Mouse (Mus musculus) limb, embryonic 11.5 days (tissue): Measurements from ENCODE around the gene 4933428G20Rik. TPM values are rescaled to one million over a fixed set of nuclear protein-coding genes. Genes with fewer than 3 reads are reported as not detected.
A peak's percentile ranks its signal among the peaks of the same experiment; 100 is the strongest.

Experiments used
- ATAC-seq: fragments of 200-750 bp; cut with Nextera tagmentation; 2 replicates; pipeline ENCODE4 v1.8.0; 2017; ENCODE audit warnings: low read depth; ENCODE audit not compliant: insufficient number of reproducible peaks, low FRiP score, low TSS enrichment
- DNase-seq: peaks from one replicate; pipeline ENCODE4 v3.0.0-alpha.2; 2015; ENCODE audit warnings: low spot score
- H3K27ac ChIP-seq: fragments of 300-500 bp; sonication (generic); replicated peaks from 2 replicates; pipeline ENCODE4 v1.5.1; 2014; ENCODE audit warnings: low read depth, mild to moderate bottlenecking, low read length
- H3K27me3 ChIP-seq: fragments of 300-500 bp; sonication (generic); 2 replicates; pipeline ENCODE4 v1.6.1; 2014; ENCODE audit warnings: mild to moderate bottlenecking, low read length, mixed read lengths; ENCODE audit not compliant: control insufficient read depth, insufficient read depth
- H3K36me3 ChIP-seq: fragments of 300-500 bp; sonication (generic); 2 replicates; pipeline ENCODE4 v1.6.1; 2014; ENCODE audit warnings: mild to moderate bottlenecking, low read length, moderate library complexity, mixed read lengths; ENCODE audit not compliant: control insufficient read depth, insufficient read depth
- H3K4me1 ChIP-seq: fragments of 300-500 bp; sonication (generic); 2 replicates; pipeline ENCODE4 v1.6.1; 2014; ENCODE audit warnings: low read length, mixed read lengths; ENCODE audit not compliant: control insufficient read depth, insufficient read depth
- H3K4me2 ChIP-seq: fragments of 300-500 bp; sonication (generic); 2 replicates; pipeline ENCODE4 v1.6.1; 2014; ENCODE audit warnings: low read depth, mild to moderate bottlenecking, moderate library complexity; ENCODE audit not compliant: severe bottlenecking
- H3K4me3 ChIP-seq: fragments of 300-500 bp; sonication (generic); 2 replicates; pipeline ENCODE4 v1.5.1; 2014; ENCODE audit warnings: low read depth, low read length
- H3K9ac ChIP-seq: fragments of 300-500 bp; sonication (generic); 2 replicates; pipeline ENCODE4 v1.6.1; 2014; ENCODE audit warnings: mild to moderate bottlenecking, low read length
- H3K9me3 ChIP-seq: fragments of 300-500 bp; sonication (generic); 2 replicates; pipeline ENCODE4 v1.6.1; 2016; ENCODE audit warnings: low read length; ENCODE audit not compliant: control insufficient read depth
- WGBS: fragments of 180-500 bp; shearing (Covaris S2); extraction: QIAGEN DNeasy Blood & Tissue Kit; methylation state at CpG from one replicate; pipeline ENCODE4 v1.1.7; 2014; 5-methylcytosine and 5-hydroxymethylcytosine counted together
- polyA plus RNA-seq: library from polyadenylated mRNA; unstranded; fragments of >200 nt; fragmentation: Nextera tagmentation; extraction: Ambion mirVana; gene quantifications from 2 replicates; pipeline ENCODE4 v1.2.1, GENCODE M21; 2014

Gene 4933428G20Rik
- 0.13 TPM in 1 of 2 replicates, not detected in the other for polyA plus RNA-seq

DNA sequence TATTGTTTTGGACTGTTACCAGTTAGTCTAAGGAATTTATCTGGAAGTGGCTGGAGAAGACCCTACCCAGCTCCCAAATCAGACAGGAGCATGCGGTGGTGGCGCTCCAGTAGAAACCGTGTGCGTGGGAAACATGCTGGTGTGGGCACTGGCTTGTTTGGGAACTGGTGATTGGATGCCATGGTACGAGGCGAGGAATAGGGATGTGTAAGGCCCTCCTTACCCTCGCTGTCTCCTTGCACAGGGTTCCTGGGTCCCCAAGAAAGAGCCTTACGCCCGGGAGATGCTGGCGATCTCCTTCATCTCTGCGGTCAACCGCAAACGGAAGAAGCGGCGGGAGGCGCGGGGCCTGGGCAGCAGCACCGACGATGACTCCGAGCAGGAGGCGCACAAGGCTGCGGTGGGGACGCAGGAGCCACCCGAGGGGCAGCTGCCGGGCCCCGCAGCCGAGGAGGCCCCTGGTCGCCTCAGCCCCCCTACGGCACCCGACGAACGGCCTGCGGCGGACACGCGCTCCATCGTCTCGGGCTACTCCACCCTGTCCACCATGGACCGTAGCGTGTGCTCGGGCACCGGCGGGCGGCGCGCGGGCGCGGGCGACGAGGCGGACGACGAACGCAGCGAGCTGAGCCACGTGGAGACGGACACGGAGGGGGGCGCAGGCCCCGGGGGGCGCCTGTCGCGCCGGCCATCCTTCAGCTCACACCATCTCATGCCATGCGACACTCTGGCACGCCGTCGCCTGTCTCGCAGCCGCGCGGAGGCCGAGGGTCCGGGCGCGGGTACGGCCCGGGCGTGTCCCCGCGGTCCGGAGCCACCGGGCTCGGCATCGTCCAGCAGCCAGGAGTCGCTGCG lies at the start of gene 4933428G20Rik:
4933428G20Rik (minus strand) TSS at position 476 of the 855 bp plus-strand sequence.
- Histone ChIP-seq H3K4me3 (peak within 1 kb of the TSS; percentile 38), H3K36me3 (peaks cover 8% of the 10 kb centered on the region; the same call in 1 of the 2 replicates), H3K27me3 (peaks cover 47% of the 10 kb centered on the region), H3K27ac (no peak within 1 kb of the TSS), H3K4me2 (peak within 1 kb of the TSS; percentile 83), H3K4me1 (peaks cover 17% of the 10 kb centered on the region), H3K9me3 (no peaks in the 10 kb centered on the region), H3K9ac (peak within 1 kb of the TSS; percentile 52)
- no peak for ATAC-seq
- WGBS, result 8% methylated on average over 72 of the region's 88 CpGs
- peak; percentile 48 for DNase-seq

GRCm38 (mm10) chr11:97548757-97549156 lies 48.6 kb upstream of the 4933428G20Rik start:
- H3K36me3 ChIP-seq, result no peaks in the 10 kb centered on the region
- no peak overlapping the region for H3K27ac ChIP-seq
- ATAC-seq, result no peak
- no peaks in the 10 kb centered on the region for H3K9me3 ChIP-seq
- H3K4me1 ChIP-seq, result peaks cover 12% of the 10 kb centered on the region
- no peak for DNase-seq
- WGBS, result 42% methylated on average over 8 of the region's 8 CpGs
- H3K9ac ChIP-seq, result no peak overlapping the region
- no peak overlapping the region for H3K4me2 ChIP-seq
- peaks cover 77% of the 10 kb centered on the region for H3K27me3 ChIP-seq
- H3K4me3 ChIP-seq, result no peak overlapping the region

GRCm38 (mm10) chr11:97547957-97548706 lies 48.0 kb upstream of the 4933428G20Rik start:
- Histone ChIP-seq H3K4me3 (no peak overlapping the region), H3K4me1 (peaks cover 11% of the 10 kb centered on the region), H3K9me3 (no peaks in the 10 kb centered on the region), H3K4me2 (no peak overlapping the region), H3K36me3 (no peaks in the 10 kb centered on the region), H3K9ac (no peak overlapping the region), H3K27me3 (peaks cover 80% of the 10 kb centered on the region), H3K27ac (no peak overlapping the region)
- 62% methylated on average over 12 of the region's 12 CpGs for WGBS
- DNase-seq (no peak), ATAC-seq (no peak)

DNA sequence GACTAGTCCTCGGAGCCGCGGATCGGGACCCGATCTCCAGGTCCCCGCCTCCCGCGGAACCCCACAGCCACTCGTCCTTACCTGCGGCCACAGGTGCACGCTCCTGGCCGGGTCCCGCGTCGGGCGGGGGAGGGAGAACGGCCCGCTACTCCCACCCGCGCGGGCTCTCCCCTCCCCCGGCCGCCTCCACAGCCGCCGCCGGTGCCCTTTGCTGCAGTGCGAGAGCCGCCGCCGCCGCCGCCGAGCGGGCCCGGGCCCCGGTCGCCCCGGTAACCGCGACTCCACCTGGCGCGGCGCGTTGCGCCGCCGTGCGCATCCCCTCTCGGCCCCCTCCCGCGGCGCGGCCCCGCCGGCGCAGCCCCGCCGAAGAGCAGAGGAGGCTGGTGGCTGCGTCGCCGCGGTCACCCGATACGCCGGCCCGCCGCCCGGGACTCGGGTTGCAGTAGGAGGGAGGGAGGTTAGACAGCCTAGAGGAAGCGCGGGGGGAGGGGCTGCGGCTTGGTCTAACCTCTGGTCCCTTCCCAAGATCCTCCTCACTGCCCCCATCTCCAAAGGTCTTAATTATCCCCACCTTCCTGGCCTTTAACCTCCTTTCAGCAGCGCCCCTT lies 46.8 kb upstream of the 4933428G20Rik start:
- Histone ChIP-seq H3K9me3 (no peaks in the 10 kb centered on the region), H3K4me1 (peaks cover 15% of the 10 kb centered on the region), H3K27me3 (peaks cover 69% of the 10 kb centered on the region), H3K9ac (peak overlapping the region; percentile 49), H3K4me3 (peak overlapping the region; percentile 56), H3K27ac (no peak overlapping the region), H3K4me2 (peak overlapping the region; percentile 100), H3K36me3 (no peaks in the 10 kb centered on the region)
- WGBS, result 0% methylated on average over 45 of the region's 73 CpGs
- DNase-seq (peak; percentile 80), ATAC-seq (peak; percentile 62; the same call in 1 of the 2 replicates)

- WGBS, result 4% methylated on average over 26 of the region's 26 CpGs
- no peak; the same call in 1 of the 2 replicates for ATAC-seq
Observed at GRCm38 (mm10) chr11:97545808-97546560, 45.8 kb upstream of the 4933428G20Rik start.

DNA sequence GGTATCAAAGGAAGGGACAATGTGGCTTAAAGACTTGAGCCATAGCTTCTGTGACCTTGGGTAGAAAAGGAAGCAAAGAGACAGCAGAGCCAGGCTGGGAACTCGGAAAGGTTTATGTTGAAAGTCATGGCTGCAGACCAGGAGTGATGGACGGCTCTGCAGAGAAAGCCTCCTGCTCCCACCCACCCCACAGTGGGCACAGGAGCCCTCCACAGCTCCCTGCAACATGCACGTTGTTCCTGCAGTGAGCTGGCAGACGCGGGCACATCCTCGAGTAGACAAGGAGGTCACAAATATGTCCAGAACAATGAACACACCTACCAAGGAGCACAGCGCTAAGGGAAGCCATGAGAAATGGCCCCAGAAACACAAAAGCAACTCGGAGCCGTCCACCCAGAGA lies 43.7 kb upstream of the 4933428G20Rik start:
- Histone ChIP-seq H3K27ac (no peak overlapping the region), H3K4me2 (no peak overlapping the region), H3K4me1 (peaks cover 10% of the 10 kb centered on the region; the same call in 1 of the 2 replicates), H3K36me3 (no peaks in the 10 kb centered on the region), H3K27me3 (peaks cover 42% of the 10 kb centered on the region), H3K4me3 (no peak overlapping the region), H3K9ac (no peak overlapping the region), H3K9me3 (no peaks in the 10 kb centered on the region)
- WGBS, result 76% methylated on average over 9 of the region's 9 CpGs
- ATAC-seq (no peak), DNase-seq (no peak)

More at GRCm38 (mm10) chr11:97545808-97546560, 45.8 kb upstream of the 4933428G20Rik start:
- Histone ChIP-seq H3K9me3 (no peaks in the 10 kb centered on the region), H3K27me3 (peaks cover 60% of the 10 kb centered on the region), H3K27ac (no peak overlapping the region), H3K4me1 (peaks cover 10% of the 10 kb centered on the region; the same call in 1 of the 2 replicates), H3K4me3 (peak overlapping the region; percentile 56), H3K9ac (peak overlapping the region; percentile 49; the same call in 1 of the 2 replicates), H3K4me2 (peak overlapping the region; percentile 100), H3K36me3 (no peaks in the 10 kb centered on the region)
- DNase-seq, result no peak

GRCm38 (mm10) chr11:97543181-97543733 lies 43.1 kb upstream of the 4933428G20Rik start:
- 0 out of 2 replicates have a peak, but pooled peaks cover 10% of the 10 kb centered on the region for H3K4me1 ChIP-seq
- H3K4me3 ChIP-seq, result no peak overlapping the region
- H3K36me3 ChIP-seq, result no peaks in the 10 kb centered on the region
- WGBS, result 61% methylated on average over 12 of the region's 12 CpGs
- H3K9ac ChIP-seq, result no peak overlapping the region
- DNase-seq (no peak), ATAC-seq (no peak)
- H3K9me3 ChIP-seq, result no peaks in the 10 kb centered on the region
- H3K27ac ChIP-seq, result no peak overlapping the region
- no peak overlapping the region for H3K4me2 ChIP-seq
- peaks cover 39% of the 10 kb centered on the region for H3K27me3 ChIP-seq
